Mouse (Mus musculus) lung, adult 2 months (tissue): ENCODE data around the gene Atg7.

Experiments
- CTCF ChIP-seq: fragments of 200-500 bp; IDR thresholded peaks from 2 replicates; pipeline ENCODE4 v1.5.1; 2011; ENCODE audit warnings: mild to moderate bottlenecking, low read length, control low read depth; ENCODE audit not compliant: insufficient read depth
- POLR2A ChIP-seq: fragments of 200-500 bp; IDR thresholded peaks from 2 replicates; pipeline ENCODE4 v1.6.1; 2011; ENCODE audit warnings: low read depth, mild to moderate bottlenecking, control low read depth, low read length, borderline replicate concordance; ENCODE audit errors: extremely low read depth

GRCm38 (mm10) chr6:114812779-114813178 is 169.9 kb downstream of the Atg7 start:
- TF ChIP-seq CTCF (no peak), POLR2A (no peak)
